Mouse (Mus musculus): ENCODE data around the gene Hcfc1.

- TF ChIP-seq POLR2A (IDR thresholded peaks at IDR 0.05; ENCODE audit: insufficient read depth, low read depth, low read length): peak; percentile 74
- TF ChIP-seq CTCF (IDR thresholded peaks at IDR 0.05): no peak
- no peak for TF ChIP-seq EP300 (IDR thresholded peaks at IDR 0.05; ENCODE audit: insufficient read depth, low read depth, low read length)
Observed at GRCm38 (mm10) chrX:73921823-73922549, 44.2 kb downstream of the Hcfc1 start, which contains the start of the genes Arhgap4 and Naa10.
